Mouse (Mus musculus) inflammation-experienced regulatory T-cells (primary cell): ENCODE data around the gene Mark2. TPM values are rescaled to one million over a fixed set of nuclear protein-coding genes. Genes with fewer than 3 reads are reported as not detected.

ENCODE experiments used
- polyA plus RNA-seq, 2 experiments: library from polyadenylated mRNA; unstranded; fragments of 100-300 nt; shearing (Covaris generic); gene quantifications; one replicate each; pipeline ENCODE4 v1.2.1; 2017

The Mark2 gene
- polyA plus RNA-seq = 100 to 1,000 TPM; 175 to 203 TPM

DNA sequence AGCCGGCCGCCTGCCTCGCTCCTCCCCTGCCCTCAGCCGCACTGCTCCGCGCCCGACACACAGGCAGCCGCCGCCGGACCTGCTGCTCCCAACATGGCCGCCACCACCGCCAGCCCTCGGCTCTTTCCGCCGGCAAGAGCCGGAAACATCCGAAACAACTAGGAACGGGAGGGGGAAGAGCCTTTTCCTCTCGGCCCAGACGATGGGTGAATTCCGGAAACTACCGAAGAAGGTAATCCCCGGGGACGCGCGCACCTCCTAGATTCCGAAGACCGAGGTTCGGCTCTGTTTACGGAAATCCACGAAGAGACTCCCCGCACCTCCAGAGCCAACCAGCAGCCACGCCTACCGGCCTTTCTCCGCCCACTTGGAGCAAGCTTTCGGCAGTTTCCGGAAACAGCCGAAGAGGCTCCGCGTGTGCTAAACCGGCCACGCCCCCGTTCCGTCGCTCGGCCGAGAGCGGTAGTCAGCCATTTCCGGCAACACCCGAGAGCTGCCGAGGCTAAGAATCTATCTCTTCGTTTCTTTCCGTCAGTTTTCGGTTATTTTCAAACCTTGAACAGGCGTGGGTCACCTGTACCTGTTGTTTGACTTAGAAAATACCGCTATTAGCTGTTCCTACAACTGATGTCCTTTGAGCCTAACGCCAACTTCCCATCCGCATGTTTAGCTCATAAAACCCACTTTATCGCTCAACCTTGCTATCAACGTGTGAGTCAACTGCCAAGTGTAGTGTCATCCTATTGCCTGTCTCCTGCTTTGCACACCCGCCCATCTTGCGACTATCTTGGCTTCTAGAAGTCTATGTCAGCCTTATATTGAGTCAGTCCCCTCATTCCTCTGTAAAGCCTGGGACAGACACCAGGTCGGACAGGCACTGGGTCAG, at the start of gene Mark2:
TSS of gene Mark2 (minus strand) at position 349 of the 886 bp plus-strand sequence.

DNA sequence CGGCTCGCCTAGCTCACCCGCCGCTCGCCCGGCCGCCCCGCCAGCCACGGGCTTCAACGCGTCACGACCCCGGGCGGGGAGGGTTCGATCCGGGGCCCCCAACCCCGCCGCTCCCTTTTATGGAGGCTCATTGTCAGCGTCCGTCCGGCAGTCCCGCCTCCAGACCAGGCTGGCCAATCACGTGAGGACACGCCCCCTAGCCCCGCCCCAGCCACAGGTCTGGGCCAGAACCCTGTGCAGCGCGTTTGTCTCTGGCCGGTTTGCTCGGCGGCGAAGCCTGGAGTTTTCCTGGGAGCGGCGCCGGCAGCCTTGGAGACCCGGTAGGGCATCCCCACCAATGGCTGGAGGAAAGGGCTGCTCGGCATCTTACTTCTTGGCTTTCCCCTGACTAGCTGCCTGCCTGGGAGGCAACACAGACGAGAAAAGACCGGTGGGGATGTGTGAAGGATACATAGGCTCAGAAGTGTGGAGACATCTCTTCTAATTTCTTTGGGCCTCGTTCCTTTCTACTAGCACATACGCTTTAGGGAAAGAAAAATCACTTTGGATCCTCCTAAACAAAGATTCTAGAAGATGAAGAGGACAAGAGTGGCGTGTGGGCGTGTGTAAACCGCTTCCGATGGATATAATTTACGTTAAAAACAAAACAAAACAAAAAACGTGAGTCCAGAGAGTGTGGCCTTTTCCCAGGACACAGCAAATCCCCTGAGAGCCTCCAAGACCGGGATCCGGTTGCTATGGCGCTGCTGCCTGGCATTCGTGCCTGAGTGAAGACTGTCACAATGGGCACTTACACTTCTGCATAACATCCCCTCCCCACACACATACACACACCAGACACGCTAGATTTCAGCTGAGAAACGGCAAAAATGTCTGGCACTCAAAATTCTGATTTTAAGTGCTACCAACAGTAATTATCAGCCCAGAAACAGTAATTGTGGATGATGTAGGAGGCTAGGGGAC, 41.5 kb upstream of the Mark2 start, which contains the start of gene Spindoc:
TSS of gene Spindoc (minus strand) at position 92 of the 963 bp plus-strand sequence.

DNA sequence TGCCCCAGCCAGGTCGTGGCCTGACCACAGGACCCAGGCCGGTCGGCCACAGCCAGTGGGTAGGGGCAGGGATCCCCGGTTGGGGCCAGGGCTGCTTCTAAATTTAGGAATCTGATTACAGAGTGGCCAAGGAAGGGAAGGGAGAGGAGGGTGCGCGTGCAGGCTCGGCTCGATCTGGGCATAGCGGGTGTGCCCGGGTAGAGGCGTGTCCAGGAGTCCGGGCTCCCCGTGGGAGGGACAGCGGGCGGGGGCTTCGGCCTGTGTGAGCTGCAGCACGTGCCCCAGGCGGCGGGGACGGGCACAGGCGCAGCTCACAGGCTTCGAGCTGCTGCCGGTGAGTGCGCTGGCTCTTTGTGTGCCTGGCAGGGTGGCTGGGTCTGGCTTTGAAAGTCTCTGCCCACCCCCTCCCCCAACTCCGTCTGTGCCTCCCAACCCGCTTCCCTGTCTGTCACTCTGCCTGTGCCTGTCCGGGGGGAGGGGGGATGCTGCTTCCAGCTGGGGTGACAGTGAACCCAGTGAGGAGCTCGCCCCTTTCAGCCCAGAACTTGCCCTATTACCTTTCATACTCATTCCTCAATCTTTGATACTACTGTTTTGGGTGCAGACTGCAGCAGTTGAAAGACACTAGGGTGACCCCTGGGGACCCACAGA, 74.4 kb downstream of the Mark2 start, which contains the start of gene Rcor2:
TSS of gene Rcor2 (plus strand) at position 235 of the 651 bp plus-strand sequence.

DNA sequence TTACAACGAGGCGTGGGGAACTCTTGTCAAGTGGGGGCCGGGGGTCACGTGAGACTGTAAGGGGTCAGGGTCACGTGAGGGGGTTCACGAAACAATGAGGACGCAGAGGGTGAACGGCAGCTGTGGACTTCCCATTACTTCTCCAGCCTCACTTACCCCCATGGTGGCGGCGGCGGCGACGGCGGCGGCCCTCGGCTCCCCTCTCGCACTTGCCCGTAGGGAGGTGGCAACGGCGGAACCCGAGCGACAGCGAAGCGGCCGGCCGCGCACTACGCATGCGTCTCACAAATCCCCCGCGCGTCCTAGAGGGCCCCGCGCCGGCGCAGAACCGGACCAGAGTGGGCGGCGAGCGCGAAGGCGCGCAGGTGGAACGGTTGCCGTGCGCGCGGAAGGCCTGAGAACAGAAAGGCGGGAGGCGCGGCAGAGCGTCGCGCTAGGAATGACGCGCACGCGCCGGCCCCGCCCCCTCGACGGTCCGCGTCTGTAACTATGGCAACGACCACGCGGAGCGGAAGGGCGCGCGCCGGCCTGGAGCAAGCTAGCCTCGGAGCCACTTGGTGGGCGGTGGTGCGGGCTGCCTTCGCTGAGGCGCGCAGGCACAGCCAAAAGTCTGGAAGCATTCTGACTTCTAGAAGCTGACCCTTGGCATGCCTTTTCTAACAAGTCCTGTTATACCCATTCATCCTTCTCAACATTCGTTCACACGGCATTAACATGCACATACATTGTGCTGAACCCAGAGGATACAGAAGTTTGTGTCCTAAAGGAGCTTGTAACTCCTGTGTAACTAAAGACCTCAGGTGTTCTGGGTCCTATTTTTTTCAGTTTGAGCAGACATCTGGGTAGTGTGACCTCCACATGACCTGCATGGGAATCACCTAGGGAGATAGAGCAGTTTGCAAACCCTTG, 100.6 kb downstream of the Mark2 start, which contains the start of gene Naa40:
TSS of gene Naa40 (minus strand) at position 402 of the 909 bp plus-strand sequence.

Other genes starting within 250 kb of the Mark2 start
- gene Flrt1, start 236.1 kb downstream of the Mark2 start, polyA plus RNA-seq = under 1 TPM; 0.13 to 0.88 TPM
- 10 to 100 TPM; 53.9 to 54.8 TPM for gene Otub1, start 135.5 kb downstream of the Mark2 start, polyA plus RNA-seq
- gene Cox8a, start 124.2 kb downstream of the Mark2 start, polyA plus RNA-seq = 100 to 1,000 TPM; 406 to 412 TPM
- 10 to 100 TPM; 45.3 to 48.1 TPM for gene Naa40, start 100.7 kb downstream of the Mark2 start, polyA plus RNA-seq
- gene Rcor2, start 74.5 kb downstream of the Mark2 start, polyA plus RNA-seq = 1 to 10 TPM; 1.7 to 2.4 TPM
- gene Spindoc, start 41.1 kb upstream of the Mark2 start, polyA plus RNA-seq = 10 to 100 TPM; 24.7 to 29.7 TPM
- gene 2700081O15Rik, start 75.8 kb upstream of the Mark2 start, polyA plus RNA-seq = 1 to 10 TPM in 1 of 2 experiments, under 1 TPM in 1; 0.20 to 2.9 TPM
- 100 to 1,000 TPM in 1 of 2 experiments, 10 to 100 TPM in 1; 99.7 to 106 TPM for gene Rtn3, start 141.4 kb upstream of the Mark2 start, polyA plus RNA-seq
- gene Atl3, start 152.2 kb upstream of the Mark2 start, polyA plus RNA-seq = 10 to 100 TPM; 13.7 to 16.3 TPM
- 100 to 1,000 TPM in 1 of 2 experiments, 10 to 100 TPM in 1; 85.8 to 103 TPM for gene Pla2g16, start 215.6 kb upstream of the Mark2 start, polyA plus RNA-seq